Mouse (Mus musculus): ENCODE data around the gene Nup153.

DNA sequence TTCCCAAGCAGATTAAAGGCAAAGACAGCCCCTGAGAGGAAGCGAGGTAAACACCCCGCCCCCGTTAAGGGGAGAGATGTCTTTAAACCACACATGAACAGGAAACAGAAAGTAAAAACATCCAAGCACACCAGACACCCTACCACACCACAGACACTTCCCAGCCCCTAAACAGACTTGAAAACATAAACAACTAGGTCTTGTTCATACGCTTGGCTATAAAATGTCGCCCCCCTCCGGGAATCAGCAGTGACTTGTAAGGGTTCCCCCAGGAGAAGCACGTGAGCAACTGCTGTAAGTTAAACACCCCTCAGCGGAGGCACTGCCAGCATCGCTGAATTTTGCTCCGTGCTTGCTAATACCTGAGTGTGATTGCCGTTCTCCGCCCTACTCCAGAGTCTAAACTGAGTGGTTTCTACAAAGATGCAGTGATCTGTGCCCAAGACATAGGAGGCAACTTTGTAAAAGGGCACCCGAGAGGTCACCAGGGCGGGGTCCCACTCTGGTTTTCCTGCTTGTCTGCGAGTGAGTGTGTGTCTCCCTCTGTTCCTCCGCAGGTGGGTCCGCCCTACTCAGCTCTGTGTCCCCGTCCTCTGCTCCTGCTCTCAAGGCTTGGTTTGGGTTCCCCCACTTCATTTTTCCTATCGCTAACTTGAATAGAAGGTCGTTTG, 8.2 kb upstream of the Nup153 start:
- TF ChIP-seq CTCF (IDR thresholded peaks at IDR 0.05; ENCODE audit: low read depth), result peak; percentile 44
- TF ChIP-seq EP300 (optimal IDR thresholded peaks at IDR 0.05), result no peak
